Mouse (Mus musculus) ovary, postnatal 10 days (tissue): ENCODE results near the gene Pakap.

Experiments used
- DNase-seq: peaks from one replicate; pipeline ENCODE4 v3.0.0; 2022; ENCODE audit warnings: low spot score

Gene Pakap

DNA sequence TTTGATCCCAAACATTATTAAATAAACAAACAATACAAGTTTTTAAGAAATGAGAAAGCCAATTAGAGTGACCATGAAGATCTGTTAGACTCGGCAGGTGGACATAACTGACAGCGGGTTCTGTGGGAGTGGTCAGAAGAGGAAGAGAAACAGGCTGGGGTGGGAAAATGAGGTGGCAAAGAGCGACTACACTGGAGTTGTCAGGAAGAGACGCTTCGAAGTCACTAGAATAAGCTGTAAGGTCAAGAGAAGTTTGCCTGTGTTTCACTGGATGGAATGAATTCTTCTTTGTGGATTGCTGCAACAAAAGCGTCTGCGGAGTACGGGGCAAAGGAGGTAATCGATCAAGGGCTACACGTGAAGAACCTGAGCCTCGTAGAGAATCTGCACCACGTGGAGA lies 109.9 kb downstream of the Pakap start:
- DNase-seq: no peak

DNA sequence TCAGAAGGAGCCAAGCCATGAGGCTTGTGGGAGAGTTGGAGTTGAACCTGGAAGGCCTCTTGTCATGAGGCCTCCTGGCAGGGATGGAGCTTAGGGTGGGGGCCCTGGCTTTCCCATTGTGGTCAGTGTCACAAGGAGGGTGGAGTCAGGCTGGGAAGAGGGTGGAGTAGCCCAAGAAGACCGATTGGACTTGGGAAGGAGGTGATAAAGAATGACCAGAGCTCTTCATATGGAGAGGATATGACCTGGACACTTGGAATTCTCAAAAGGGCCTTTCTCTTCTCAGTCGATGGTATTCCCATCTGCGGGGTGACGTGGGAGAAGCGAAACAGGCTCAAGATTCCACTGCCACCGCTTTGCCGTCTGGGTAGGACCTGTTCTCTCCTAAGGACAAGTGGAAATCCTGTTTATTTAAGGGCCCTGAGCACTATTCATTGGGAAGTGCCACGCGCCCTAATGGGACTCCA lies 111.0 kb downstream of the Pakap start:
- DNase-seq: no peak

DNA sequence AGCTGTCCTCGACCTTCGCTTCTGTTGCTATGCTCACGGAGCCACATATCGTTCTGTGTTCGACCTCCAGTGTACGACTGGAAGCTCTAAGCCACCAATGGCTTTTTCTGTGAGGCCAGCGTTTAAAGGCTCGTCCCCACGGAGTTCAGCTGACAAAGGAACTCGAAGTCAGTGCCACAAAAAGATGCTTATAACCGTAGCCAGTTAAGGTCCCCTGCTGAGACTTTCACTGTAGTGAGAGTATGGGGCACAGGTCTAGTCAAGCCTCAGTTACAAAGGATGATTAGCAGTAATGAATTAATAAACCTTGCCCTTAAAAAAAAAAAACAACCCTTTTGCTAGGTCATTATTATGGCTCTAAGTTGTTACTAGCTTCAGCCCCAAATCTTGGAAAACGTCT lies 112.2 kb downstream of the Pakap start:
- no peak for DNase-seq

DNA sequence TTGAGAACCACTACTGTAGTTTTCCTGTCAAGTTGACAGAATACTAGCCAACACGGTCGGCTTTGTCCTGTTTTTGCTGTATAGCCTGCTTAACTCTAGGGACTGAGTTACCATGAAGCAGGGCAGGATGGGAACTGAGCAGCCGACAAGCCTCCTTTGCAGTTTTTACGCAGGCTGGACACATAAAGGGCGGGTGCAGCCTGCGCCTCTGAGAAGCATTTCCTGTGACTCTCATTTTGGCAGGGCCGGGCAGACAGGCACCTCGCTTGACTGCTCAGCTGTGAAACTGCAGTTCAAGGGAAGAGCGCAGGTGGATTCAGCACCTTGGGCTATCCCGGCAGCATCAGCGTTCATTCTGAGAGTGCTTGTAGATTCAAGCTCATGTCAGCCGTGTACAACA lies 113.5 kb downstream of the Pakap start:
- no peak for DNase-seq

DNA sequence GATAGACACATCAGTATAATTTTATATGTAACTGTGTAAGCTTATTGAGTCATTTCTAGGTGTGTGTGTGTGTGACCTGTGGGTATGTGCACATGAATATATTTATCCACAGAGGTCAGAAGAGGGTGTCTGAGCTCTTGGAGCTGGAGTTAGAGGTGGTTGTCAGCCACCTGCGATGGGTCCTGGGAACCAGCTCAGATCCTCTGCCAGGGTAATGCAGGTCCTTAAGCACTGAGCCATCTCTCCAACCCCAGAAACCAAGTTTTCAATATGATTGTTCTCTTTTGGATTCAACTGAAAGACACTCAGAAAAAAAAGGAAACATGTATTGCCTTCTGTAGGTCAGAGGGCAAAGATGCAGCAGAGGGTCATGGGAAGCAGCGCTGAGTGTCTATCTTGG lies 114.4 kb downstream of the Pakap start:
- DNase-seq: no peak

DNA sequence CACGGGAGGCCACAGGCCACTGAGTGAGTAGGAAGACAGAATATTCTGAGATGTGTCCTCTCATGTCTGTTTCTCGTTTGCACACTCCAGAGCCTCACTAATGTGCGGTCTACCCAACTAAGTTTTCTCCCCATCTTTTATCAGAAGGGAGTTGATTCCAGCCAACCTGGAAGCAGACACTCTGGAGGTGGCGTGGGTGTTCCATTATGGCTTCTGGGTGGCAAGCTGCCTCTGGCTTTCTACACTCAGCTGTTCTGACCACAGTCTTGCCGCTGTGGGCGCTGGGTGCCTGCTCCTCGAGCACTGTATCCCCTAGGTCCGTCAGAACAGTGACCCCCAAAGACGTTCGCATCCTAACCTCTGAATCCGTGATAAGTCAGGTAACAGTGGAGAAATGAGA lies 115.0 kb downstream of the Pakap start:
- DNase-seq: no peak

DNA sequence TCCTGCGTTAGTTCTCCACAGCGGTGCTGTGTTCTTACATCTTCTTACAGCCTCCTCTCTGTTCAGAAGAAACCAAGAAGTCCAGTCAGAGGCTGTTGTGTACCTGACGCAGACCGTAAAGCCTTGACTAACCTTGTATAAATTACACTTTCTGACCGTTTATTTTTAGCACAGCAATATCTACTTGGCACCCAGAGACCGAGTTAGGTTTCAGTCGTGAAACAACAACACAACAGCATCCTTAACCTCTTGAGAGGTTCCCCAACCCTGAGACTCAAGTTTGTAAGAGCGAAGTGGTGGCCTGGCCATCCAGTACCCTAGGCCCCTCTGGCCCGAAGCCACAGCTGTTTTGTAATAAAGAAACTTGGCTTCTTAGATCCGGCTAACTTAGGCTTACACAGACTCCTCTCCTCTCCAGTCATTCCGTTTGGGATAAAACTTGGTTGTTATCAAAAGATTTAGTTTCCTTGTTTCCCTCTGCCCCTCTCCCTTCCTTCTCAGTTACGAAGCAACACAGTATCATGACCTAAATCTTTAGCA lies 116.8 kb downstream of the Pakap start:
- no peak for DNase-seq

DNA sequence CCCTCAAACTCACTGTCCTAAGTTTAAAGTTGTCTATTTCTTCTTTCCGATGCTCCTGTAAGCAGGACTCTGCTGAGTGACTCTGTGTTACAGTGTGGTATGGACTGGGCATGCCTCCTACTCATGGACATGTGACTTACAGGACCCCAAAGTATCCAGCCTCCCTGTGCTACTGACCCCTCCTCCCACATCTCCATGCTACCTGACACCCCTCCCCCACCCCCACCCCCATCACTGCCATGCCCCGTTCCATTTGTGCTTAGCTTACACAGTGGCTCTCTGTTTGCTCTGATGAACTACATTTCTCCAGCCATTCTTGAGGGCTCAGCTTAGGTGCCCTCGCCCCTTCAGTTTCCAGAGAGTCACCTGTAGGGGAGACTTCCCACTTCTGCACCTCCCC lies 118.8 kb downstream of the Pakap start:
- no peak for DNase-seq

DNA sequence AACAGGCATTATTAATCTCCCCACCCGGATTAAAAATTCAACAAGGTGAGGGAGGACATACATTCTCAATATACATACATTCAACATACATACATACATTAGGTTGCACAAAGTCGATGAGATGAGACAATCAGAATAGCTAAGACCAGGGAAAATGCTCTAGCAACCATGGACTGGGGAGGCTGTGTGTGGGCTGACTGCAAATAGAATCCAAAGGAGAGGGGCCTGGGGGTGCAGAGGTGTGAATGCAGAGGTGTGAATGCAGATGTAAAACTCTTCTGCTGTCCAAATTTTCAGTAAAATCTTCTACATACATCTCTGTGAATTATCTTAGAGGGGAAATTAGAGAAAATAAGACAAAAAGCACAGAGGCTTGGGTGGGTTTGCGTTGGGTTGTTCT lies 119.6 kb downstream of the Pakap start:
- no peak for DNase-seq

DNA sequence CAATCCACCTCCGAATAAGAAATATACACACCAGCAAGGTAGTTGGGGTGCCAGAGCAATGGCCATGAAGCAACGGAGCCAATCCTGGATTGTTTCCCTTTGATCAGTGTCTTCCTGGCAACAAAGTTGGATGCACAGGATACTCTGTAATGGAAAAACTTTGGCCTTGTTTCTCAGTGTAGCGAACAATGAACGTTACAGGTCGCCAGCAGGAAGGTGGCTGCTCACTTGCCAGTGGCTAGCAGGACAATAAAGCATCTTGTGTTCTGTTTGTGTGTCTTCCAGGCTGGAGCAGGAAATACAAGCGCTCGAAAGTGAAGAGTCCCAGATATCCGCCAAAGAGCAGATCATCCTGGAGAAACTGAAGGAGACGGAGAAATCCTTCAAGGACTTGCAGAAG lies 120.2 kb downstream of the Pakap start:
- DNase-seq: no peak

DNA sequence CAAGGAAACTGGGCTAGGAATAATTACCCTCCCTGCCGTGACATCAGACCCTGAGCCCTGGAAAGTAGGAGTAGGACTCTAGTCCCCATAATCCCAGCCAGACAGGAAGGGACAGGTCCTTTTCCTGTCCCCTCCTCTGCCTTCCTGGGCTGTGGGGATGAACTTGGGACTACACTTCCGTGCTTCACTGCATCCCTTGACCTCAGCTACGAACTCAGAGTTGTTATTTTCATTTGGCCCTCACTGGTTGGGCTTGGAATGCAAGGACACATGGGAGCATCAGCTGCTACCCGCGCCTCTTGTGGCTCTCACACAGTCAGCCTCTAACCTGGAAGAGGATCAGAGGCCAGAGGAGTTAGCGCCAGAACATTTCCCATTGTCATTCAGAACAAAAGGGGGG lies 122.0 kb downstream of the Pakap start:
- DNase-seq: no peak

DNA sequence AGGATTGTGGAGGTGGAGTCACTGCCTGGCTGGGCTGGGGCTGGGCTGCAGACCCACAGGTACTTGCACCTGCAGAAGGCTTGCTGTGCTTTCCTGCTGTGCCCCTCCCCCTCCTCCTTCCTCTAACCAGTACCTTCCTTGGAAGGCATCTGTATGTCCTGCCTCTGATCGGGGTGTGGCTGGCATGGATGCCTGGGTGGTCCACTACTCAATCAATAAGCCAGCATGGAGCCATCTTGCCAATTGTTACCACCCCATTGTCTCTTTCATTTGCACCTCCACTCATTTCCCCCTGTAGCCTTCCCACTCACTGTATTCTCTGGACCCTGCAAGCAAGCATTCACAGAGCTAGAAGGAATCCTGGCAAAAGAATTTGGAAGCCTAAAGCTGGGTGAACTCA lies 122.8 kb downstream of the Pakap start:
- DNase-seq: no peak

DNA sequence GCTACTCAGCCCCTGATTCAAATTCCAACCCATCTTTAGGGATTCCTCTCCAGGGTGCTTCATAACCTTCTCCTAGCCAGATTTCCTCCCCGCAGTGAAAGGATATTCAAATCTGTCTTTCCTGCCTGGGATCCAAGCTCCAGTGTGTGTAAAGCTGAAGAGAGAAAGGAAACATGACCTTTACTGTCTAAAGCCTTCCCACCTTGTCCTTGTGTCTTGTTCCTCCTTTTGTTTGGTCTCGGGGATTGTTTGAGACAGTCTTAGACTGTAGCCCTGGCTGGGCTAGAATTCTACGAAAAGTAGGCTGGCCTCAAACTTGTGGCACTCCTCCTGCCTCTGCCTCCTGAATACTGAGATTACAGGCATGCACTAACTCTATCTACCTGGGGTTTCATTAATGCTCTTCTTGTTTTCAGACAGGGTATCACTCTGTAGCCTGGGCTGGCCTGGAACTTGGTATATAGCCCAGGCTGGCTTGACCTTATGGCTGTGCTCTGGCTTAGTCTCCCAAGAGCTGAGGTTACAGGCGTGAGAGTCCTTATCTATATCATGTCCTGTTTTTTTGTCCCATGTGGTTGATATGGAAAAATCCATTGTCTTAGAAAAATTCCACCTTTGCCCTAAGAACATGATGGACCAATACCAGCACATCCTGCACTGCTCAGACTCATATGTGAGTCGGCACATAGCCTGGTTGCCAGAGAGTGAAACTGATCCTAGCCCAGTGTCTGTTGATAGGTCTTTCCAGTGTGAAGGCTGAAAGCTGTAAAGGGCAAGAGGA lies 126.6 kb downstream of the Pakap start:
- no peak for DNase-seq

DNA sequence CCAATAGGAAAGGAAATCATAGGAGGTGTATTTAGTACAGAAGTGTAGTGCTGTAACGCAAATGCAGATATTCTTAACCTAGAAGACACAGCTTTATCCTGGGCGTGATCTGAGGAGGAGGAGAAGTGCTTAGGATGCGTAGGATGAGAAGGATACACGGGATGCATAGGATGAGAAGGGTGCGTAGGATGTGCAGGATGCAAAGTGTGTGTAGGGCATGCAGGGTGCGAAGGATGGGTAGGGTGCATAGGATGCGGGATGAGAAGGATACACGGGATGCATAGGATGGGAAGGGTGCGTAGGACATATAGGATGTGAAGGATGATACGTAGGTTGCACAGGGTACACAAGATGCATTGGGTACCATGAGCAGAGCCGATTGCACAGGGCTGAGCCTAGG lies 129.0 kb downstream of the Pakap start:
- no peak for DNase-seq

DNA sequence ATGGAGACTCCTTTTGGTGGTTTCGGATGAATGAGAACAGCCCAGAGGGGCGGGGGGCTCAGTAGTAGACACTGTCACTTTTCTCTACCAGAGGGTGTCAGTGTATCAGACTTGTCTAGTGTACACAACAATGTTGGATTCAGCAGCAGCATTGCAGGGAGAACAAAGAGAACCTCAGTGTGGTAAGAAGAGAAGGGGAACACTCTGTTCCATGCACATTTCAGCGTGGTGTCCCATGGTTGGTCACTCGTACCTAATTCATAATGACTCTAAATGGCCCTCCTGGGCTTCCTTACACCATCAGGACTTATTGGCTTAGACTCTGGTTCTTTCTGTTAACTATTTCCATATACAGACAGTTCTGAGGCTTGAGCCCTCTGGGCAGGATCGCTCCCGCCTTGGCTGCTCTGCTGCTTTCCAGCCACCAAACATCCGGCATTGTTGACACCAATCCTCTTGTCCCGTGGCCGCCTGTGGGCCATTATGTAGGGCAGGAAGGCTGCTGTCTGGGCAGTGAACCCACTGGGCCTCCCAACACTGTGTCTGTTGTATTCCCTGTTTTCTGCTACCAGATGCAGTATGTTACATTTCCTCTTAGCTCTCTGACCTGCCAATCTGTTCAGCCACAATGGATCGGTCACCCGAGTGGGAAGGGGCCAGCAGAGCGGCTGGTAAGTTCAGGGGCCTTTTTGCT lies 130.1 kb downstream of the Pakap start:
- no peak for DNase-seq

DNA sequence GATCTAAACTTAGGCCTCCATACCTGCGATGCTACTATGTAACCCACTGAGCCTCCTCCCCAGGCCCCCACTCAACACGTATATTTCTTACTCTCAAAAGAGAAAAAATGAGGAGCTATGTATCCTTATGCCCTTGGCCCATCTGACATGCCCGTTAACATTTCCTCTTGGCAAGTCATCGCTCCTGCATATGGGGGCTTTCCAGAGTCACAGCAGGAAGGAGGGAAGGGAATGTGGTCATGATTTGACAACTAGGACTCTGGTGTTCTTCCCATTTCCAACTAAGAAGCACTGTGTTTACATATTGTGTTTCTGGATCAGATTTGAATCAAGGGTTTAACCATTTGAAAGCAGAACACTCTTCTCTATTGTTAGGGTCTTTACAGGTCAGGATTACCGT lies 133.6 kb downstream of the Pakap start:
- DNase-seq: no peak

DNA sequence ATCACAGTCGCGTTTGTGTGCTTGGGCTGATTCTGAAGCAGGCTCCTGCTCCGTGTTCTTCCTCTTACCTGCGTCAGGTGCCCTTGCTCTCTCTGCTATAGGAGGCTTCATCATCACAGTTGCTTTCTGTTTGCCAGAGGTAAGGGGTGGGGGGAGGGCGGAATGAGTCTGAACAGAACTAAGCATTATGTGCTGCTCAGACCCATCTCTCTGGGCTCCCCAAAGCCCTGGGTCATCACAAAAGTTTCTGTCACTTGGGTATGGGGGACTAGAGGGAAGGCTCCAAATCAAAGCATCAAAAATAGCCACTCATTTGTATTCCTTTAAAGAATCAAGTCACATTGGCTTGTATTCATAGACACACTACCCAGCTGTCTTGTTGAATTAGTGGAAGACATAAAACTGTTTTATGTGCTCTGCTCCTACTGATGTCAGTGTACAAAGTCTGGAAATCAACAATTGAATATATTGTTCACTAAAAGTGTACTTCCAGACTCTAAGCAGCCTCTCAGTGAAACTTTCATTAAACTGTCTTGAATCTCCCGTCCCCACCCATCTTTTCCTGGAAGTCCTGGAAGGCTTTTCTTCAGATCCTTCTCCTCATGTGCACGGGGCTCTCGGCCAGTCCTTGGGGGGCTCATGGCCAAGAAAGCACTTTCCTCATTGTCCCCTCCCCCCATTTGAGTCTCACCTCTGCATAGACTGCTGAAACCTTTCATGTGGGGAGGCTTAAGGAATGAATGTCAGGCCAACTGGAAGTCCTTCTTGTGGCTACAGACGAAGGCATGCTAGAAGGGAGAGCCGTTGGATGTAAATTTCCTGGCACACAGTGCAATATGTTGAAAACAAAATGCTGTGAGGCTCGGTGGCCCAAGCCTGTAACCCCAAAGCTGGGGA lies 135.8 kb downstream of the Pakap start:
- DNase-seq: no peak

DNA sequence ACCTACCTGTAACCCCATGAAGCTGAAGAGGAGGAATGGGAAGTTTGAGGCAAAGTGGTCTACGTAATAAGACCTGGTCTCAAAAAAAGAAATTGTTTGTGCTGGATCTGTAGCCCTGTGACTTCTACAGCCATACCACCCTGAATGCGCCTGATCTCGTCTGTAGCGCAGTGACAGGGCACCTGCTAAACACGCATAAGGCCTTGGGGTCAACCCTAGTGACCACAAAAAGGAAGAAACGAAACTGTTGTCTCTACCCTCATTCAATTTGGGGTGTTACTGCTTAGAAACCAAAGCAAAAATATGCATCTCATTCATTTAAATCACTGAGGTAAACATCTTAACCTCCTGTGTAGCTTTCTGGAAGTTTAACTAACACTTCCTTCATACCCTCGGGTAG lies 136.6 kb downstream of the Pakap start:
- no peak for DNase-seq

DNA sequence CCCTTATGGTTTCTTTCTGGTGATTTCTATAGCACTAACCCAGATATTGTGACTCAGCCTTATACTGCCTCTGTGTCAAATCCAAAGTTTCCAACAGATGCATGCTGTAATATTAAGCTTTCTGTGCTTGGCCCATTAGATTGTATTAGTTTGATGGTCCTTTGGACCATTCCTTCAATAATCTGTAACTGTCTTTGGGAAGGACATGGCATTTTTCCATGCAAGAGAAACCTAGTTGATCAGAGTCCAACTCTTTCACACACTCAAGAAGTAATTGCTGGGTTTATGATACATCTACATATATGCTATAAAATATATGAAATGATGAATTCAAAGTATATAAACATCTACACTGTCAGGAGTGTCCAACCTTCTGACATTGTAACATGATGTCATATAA lies 147.9 kb downstream of the Pakap start:
- DNase-seq: no peak

DNA sequence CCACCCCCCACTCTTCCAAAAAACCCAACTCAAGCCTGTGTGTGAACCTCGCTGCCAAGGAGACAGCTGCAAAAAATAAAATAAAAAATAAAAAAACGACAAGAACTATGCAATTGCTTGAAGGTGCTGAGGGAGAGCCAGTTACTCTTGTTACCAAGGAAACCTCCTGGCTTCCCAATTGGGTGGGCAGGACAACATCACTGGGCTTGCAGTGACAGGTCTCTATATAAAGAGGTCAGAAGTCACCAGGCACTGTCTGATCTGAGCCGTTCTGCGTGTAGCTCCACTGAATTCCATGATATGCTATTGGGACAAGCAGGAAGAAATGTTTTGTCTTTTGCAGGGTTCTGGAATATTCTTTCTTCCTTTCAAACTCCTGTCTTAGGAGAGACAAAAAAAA lies 148.8 kb downstream of the Pakap start:
- no peak for DNase-seq

DNA sequence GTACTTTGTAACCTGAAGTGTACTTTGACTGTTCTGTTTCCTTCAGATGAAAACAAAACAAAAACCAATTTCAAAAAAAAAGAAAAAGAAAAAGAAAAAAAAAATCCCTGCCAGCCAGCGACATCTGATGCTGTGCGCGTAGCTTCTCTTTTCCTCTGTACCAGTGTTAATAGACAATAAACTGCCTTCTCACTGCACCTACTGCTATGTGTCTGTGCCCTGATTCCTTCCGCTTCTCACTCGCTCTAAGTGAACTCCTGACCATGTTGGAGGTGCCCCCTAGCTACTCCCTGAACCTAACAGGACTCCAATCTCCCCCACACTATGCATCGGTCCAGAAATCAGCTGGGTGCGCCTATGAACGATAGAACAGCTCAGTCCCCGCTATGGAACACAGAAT lies 149.4 kb downstream of the Pakap start, which contains the start of gene Akap2:
Akap2 (plus strand) TSS at position 304 of the 400 bp plus-strand sequence.
- no peak for DNase-seq

DNA sequence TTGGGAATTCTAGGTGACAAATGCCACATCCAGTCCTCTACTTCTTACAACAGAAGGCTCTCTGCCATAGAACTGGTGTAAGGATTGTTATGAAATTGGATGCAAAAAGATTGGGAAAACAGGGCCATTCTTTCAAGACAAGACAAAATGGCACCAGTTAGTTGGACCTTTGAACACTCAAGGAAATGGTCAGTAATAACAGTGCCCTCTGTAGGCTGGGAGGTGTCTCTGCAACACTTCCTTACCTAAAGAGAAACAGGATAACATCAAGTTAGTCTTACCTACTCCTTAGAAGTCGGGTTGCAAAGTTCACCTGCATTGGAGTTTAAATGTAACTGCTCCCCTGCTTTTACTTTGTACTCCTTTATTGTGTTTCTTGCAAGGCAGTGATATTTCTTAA lies 151.4 kb downstream of the Pakap start:
- no peak for DNase-seq
